Mouse (Mus musculus) neural tube, embryonic 11.5 days (tissue): ENCODE measurements around the gene Plch1. TPM values are rescaled to one million over a fixed set of nuclear protein-coding genes. Genes with fewer than 3 reads are reported as not detected.

Experiments used
- ATAC-seq: fragments of 200-750 bp; cut with Nextera tagmentation; 2 replicates; pipeline ENCODE4 v1.8.0; 2017; ENCODE audit warnings: moderate number of reproducible peaks, mild to moderate bottlenecking, moderate TSS enrichment, moderate library complexity; ENCODE audit not compliant: insufficient read depth, low FRiP score, low TSS enrichment
- DNase-seq: peaks from one replicate; pipeline ENCODE4 v3.0.0-alpha.2; 2015; ENCODE audit warnings: low spot score
- H3K27ac ChIP-seq: fragments of 300-500 bp; sonication (generic); 2 replicates; pipeline ENCODE4 v1.5.1; 2014; ENCODE audit warnings: low read depth, mild to moderate bottlenecking, low read length
- H3K27me3 ChIP-seq: fragments of 300-500 bp; sonication (generic); 2 replicates; pipeline ENCODE4 v1.6.1; 2014; ENCODE audit warnings: mild to moderate bottlenecking, low read length, mixed read lengths; ENCODE audit not compliant: control insufficient read depth, insufficient read depth
- H3K36me3 ChIP-seq: fragments of 300-500 bp; sonication (generic); 2 replicates; pipeline ENCODE4 v1.6.1; 2014; ENCODE audit warnings: mild to moderate bottlenecking, low read length, moderate library complexity, mixed read lengths; ENCODE audit not compliant: control insufficient read depth, insufficient read depth
- H3K4me1 ChIP-seq: fragments of 300-500 bp; sonication (generic); 2 replicates; pipeline ENCODE4 v1.6.1; 2014; ENCODE audit warnings: low read length, mixed read lengths; ENCODE audit not compliant: control insufficient read depth, insufficient read depth
- H3K4me2 ChIP-seq: fragments of 300-500 bp; sonication (generic); 2 replicates; pipeline ENCODE4 v1.6.1; 2014; ENCODE audit warnings: low read depth, mild to moderate bottlenecking, moderate library complexity
- H3K4me3 ChIP-seq: fragments of 300-500 bp; sonication (generic); 2 replicates; pipeline ENCODE4 v1.5.1; 2014; ENCODE audit warnings: low read depth, low read length
- H3K9ac ChIP-seq: fragments of 300-500 bp; sonication (generic); 2 replicates; pipeline ENCODE4 v1.6.1; 2014; ENCODE audit warnings: mild to moderate bottlenecking, low read length
- H3K9me3 ChIP-seq: fragments of 300-500 bp; sonication (generic); 2 replicates; pipeline ENCODE4 v1.6.1; 2016; ENCODE audit warnings: low read length; ENCODE audit not compliant: control insufficient read depth
- WGBS: fragments of 180-500 bp; shearing (Covaris S2); extraction: QIAGEN DNeasy Blood & Tissue Kit; methylation state at CpG from one replicate; pipeline ENCODE4 v1.1.7; 2014; 5-methylcytosine and 5-hydroxymethylcytosine counted together
- polyA plus RNA-seq: library from polyadenylated mRNA; unstranded; fragments of >200 nt; fragmentation: Nextera tagmentation; extraction: Ambion mirVana; gene quantifications from 2 replicates; pipeline ENCODE4 v1.2.1, GENCODE M21; 2014

Gene Plch1
- polyA plus RNA-seq = 34.4 TPM in 2 replicates

GRCm38 (mm10) chr3:63899309-63899695, at the start of gene Plch1:
Gene Plch1 (minus strand): TSS chr3:63899472.
- peak within 1 kb of the TSS; percentile 85 for H3K4me2 ChIP-seq
- H3K27me3 ChIP-seq = no peaks in the 10 kb centered on the region
- H3K27ac ChIP-seq = peak within 1 kb of the TSS; percentile 91
- no peaks in the 10 kb centered on the region for H3K9me3 ChIP-seq
- H3K4me3 ChIP-seq = peak within 1 kb of the TSS; percentile 83
- peak; percentile 67 for ATAC-seq
- 1% methylated on average over 12 of the region's 12 CpGs for WGBS
- H3K9ac ChIP-seq = peak within 1 kb of the TSS; percentile 83
- peak; percentile 89 for DNase-seq
- H3K4me1 ChIP-seq = peaks cover 14% of the 10 kb centered on the region; the same call in 1 of the 2 replicates
- no peaks in the 10 kb centered on the region for H3K36me3 ChIP-seq

GRCm38 (mm10) chr3:63941204-63941850, 42.1 kb upstream of the Plch1 start:
- H3K9me3 ChIP-seq = no peaks in the 10 kb centered on the region
- no peak overlapping the region for H3K4me2 ChIP-seq
- ATAC-seq (no peak), DNase-seq (no peak)
- H3K27ac ChIP-seq = no peak overlapping the region
- no peak overlapping the region for H3K9ac ChIP-seq
- H3K4me3 ChIP-seq = no peak overlapping the region
- H3K4me1 ChIP-seq = no peaks in the 10 kb centered on the region
- WGBS = 94% methylated on average over 2 of the region's 2 CpGs
- H3K36me3 ChIP-seq = no peaks in the 10 kb centered on the region
- H3K27me3 ChIP-seq = no peaks in the 10 kb centered on the region

DNA sequence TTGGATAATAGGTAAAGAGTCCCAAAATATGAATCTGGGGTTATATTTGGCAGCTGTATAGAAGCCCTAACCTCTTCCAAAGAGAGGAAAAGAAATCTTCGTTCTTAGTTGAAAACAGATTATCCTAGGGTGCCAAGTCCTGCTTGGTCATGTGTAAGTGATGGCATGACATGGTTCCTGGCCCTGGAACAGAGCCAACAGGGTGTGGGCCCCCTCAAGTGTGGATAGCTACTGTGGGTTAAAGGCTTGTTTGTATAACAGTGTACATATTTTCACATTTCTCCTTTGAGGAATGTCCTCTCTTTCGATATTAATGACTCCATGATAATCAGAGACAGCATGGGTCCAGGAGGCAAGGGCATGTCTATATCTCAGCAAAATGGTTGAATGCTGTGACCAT, 39.7 kb upstream of the Plch1 start:
- ATAC-seq (no peak), DNase-seq (no peak)
- Histone ChIP-seq H3K9ac (no peak overlapping the region), H3K27me3 (no peaks in the 10 kb centered on the region), H3K36me3 (no peaks in the 10 kb centered on the region), H3K27ac (no peak overlapping the region), H3K4me3 (no peak overlapping the region), H3K9me3 (no peaks in the 10 kb centered on the region), H3K4me1 (no peaks in the 10 kb centered on the region), H3K4me2 (no peak overlapping the region)
- 94% methylated on average over 2 of the region's 2 CpGs for WGBS

DNA sequence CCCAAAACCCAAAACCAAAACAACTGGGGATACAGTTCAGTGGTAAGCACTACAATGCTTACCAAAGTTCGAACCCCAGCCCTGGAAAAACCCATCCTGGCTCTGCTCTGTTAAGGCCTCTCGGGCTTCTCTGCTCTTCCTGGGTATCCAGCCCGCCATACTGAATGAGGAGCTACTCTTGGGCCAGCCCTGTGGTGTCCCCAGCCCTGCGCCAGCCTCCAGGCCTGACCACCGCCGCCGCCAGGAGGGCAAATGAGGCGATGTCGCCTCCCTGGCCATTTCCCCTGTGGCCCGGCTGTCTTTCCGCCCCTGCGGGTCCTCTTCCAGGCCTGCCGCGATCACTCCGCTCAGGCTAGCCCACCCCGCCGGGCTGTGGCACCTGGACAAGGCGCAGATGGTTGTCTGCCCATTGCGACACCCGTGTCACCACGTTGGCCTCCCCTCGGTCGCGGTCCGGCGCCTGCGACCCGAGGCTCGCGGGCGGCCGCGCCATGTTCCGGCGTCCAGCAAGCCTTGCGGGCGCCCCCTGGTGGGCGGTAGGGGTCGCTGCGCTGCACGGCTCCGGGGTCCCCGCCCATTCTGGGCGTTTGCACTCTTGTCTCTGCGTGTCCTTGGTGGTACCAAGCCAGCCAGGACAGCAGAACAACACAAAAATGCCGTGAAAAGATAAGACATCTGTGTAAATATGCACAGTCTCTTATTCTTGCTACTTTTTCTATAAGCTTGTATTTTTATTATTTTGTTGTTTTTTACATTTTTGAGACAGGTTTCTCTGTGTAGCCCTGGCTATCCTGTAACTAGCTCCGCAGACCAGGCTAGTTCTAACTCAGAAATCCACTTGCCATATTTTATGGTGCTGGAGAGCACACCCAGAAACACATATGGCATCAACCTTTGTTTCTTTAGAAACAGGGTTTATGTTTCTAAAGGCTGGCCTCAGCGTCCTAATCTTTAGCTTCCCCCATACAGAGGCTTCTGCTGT, 29.9 kb upstream of the Plch1 start, which contains the start of gene E130311K13Rik:
Gene E130311K13Rik, minus strand, starts transcription at position 595 of the 982 bp plus-strand sequence.
- Histone ChIP-seq H3K36me3 (no peaks in the 10 kb centered on the region), H3K4me1 (no peaks in the 10 kb centered on the region), H3K9ac (peak within 1 kb of the TSS; percentile 91), H3K27me3 (no peaks in the 10 kb centered on the region), H3K4me3 (peak within 1 kb of the TSS; percentile 59), H3K4me2 (peak within 1 kb of the TSS; percentile 67), H3K27ac (peak within 1 kb of the TSS; percentile 73), H3K9me3 (no peaks in the 10 kb centered on the region)
- ATAC-seq (peak; percentile 97), DNase-seq (peak; percentile 92)
- WGBS = 5% methylated on average over 48 of the region's 48 CpGs

- Histone ChIP-seq H3K9ac (no peak overlapping the region), H3K36me3 (no peaks in the 10 kb centered on the region), H3K9me3 (no peaks in the 10 kb centered on the region), H3K27me3 (no peaks in the 10 kb centered on the region), H3K4me2 (no peak overlapping the region), H3K4me3 (no peak overlapping the region), H3K4me1 (no peaks in the 10 kb centered on the region), H3K27ac (no peak overlapping the region)
- ATAC-seq (no peak), DNase-seq (peak; percentile 43)
- 61% methylated on average over 3 of the region's 3 CpGs for WGBS
Measured at GRCm38 (mm10) chr3:63919634-63920033, 20.4 kb upstream of the Plch1 start.

- H3K36me3 ChIP-seq = no peaks in the 10 kb centered on the region
Measured at GRCm38 (mm10) chr3:63910301-63910700, 11.0 kb upstream of the Plch1 start.

GRCm38 (mm10) chr3:63905241-63905640, 6.0 kb upstream of the Plch1 start:
- Histone ChIP-seq H3K4me1 (no peaks in the 10 kb centered on the region), H3K27me3 (no peaks in the 10 kb centered on the region), H3K9me3 (no peaks in the 10 kb centered on the region), H3K27ac (no peak overlapping the region), H3K4me3 (peak overlapping the region; percentile 29), H3K4me2 (peak overlapping the region; percentile 60), H3K9ac (peak overlapping the region; percentile 58), H3K36me3 (no peaks in the 10 kb centered on the region)
- DNase-seq (no peak), ATAC-seq (no peak)
- WGBS = under 1% methylated on average over 18 of the region's 18 CpGs

More at GRCm38 (mm10) chr3:63910301-63910700, 11.0 kb upstream of the Plch1 start:
- ATAC-seq = no peak
- no peak for DNase-seq
- Histone ChIP-seq H3K4me1 (no peaks in the 10 kb centered on the region), H3K9ac (no peak overlapping the region), H3K9me3 (no peaks in the 10 kb centered on the region), H3K4me3 (no peak overlapping the region), H3K27ac (no peak overlapping the region), H3K27me3 (no peaks in the 10 kb centered on the region), H3K4me2 (no peak overlapping the region)
- WGBS = 77% methylated on average over 4 of the region's 4 CpGs

- no peak for ATAC-seq
- Histone ChIP-seq H3K27me3 (no peaks in the 10 kb centered on the region), H3K4me1 (no peaks in the 10 kb centered on the region), H3K4me2 (no peak overlapping the region), H3K27ac (no peak overlapping the region), H3K36me3 (no peaks in the 10 kb centered on the region), H3K9ac (no peak overlapping the region), H3K9me3 (no peaks in the 10 kb centered on the region), H3K4me3 (no peak overlapping the region)
- WGBS = 73% methylated on average over 2 of the region's 2 CpGs
- DNase-seq = no peak
Measured at GRCm38 (mm10) chr3:63904157-63904556, 4.9 kb upstream of the Plch1 start.
